Mouse (Mus musculus) hindbrain, embryonic 13.5 days (tissue): ENCODE results near the gene Atad2b. TPM values are rescaled to one million over a fixed set of nuclear protein-coding genes. Genes with fewer than 3 reads are reported as not detected.
"Not testable (repeated sequence)": the region's sequence is repeated elsewhere in the genome, so short reads cannot be mapped to it uniquely, and the experiment has no call there.

Experiments used
- ATAC-seq: fragments of 200-750 bp; cut with Nextera tagmentation; 2 replicates; pipeline ENCODE4 v1.8.0; 2017; ENCODE audit warnings: moderate TSS enrichment; ENCODE audit not compliant: low FRiP score
- H3K27ac ChIP-seq: fragments of 300-500 bp; sonication (generic); 2 replicates; pipeline ENCODE4 v1.5.1; 2015; ENCODE audit warnings: inconsistent platforms, mild to moderate bottlenecking, moderate library complexity
- H3K27me3 ChIP-seq: fragments of 300-500 bp; sonication (generic); 2 replicates; pipeline ENCODE4 v1.6.1; 2015; ENCODE audit warnings: mild to moderate bottlenecking, inconsistent platforms
- H3K36me3 ChIP-seq: fragments of 300-500 bp; sonication (generic); 2 replicates; pipeline ENCODE4 v1.6.1; 2015; ENCODE audit warnings: mild to moderate bottlenecking, inconsistent platforms
- H3K4me1 ChIP-seq: fragments of 300-500 bp; sonication (generic); replicated peaks from 2 replicates; pipeline ENCODE4 v1.6.1; 2015; ENCODE audit warnings: inconsistent platforms
- H3K4me2 ChIP-seq: fragments of 300-500 bp; sonication (generic); 2 replicates; pipeline ENCODE4 v1.6.1; 2015; ENCODE audit warnings: inconsistent platforms, mild to moderate bottlenecking, moderate library complexity
- H3K4me3 ChIP-seq: fragments of 300-500 bp; sonication (generic); 2 replicates; pipeline ENCODE4 v1.5.1; 2015; ENCODE audit warnings: mild to moderate bottlenecking, inconsistent platforms
- H3K9ac ChIP-seq: fragments of 300-500 bp; sonication (generic); 2 replicates; pipeline ENCODE4 v1.6.1; 2015; ENCODE audit warnings: mild to moderate bottlenecking, inconsistent platforms
- H3K9me3 ChIP-seq: fragments of 300-500 bp; sonication (generic); 2 replicates; pipeline ENCODE4 v1.6.1; 2016; ENCODE audit warnings: inconsistent platforms
- WGBS: fragments of 180-500 bp; shearing (Covaris S2); methylation state at CpG from one replicate; pipeline ENCODE4 v1.1.7; 2015; 5-methylcytosine and 5-hydroxymethylcytosine counted together
- polyA plus RNA-seq: library from polyadenylated mRNA; unstranded; fragments of >200 nt; fragmentation: Nextera tagmentation; extraction: Ambion mirVana; gene quantifications from 2 replicates; pipeline ENCODE4 v1.2.1, GENCODE M21; 2015

Gene Atad2b
- polyA plus RNA-seq, 1 experiment from 2014 or later, result 14.8 TPM

DNA sequence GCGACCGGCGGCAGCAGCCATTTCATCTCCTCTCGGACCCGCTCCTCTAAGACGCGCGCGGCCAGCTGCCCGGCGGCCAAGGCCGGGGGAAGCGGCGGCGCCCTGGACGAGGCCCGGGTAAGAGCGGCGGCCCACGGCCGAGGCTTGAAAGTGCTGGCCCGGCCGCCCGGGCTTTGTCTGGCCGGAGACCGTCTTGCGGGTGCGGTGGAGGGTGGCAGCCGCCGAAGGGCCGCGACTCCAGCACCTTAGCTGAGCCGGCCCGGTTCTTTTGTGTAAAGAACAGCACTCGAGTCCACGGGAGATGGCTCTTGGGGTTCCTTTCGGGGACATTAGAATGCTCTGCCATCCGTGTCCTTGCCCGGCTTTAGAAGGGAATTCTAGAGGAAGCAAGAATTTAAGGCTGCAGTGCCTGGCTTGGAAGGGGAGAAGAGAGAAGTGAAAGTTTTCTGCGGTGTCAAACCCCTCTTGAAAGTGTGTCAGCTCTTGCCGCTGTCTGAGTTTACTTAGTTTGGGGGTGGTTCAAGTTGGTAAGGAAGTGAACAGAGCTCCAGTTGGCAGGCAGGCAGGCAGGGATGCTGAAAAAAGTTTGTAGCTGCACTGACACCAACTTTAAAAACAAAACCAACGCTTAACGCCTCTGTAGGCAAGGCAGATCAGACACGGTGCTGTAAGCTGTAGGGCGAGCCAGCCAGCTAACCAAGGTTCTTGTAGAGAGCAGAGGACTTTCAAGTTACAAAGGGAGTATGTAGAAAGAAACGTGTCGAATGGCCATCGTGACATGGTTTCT is 845 bp downstream of the Atad2b start:
- no peaks in the 10 kb centered on the region for H3K9me3 ChIP-seq
- H3K27ac ChIP-seq, result peak overlapping the region; percentile 99
- no peaks in the 10 kb centered on the region for H3K27me3 ChIP-seq
- H3K9ac ChIP-seq, result peak overlapping the region; percentile 98
- WGBS, result under 1% methylated on average over 48 of the region's 48 CpGs
- peak overlapping the region; percentile 95 for H3K4me3 ChIP-seq
- peaks cover 17% of the 10 kb centered on the region for H3K4me1 ChIP-seq
- peak overlapping the region; percentile 83 for H3K4me2 ChIP-seq
- no peaks in the 10 kb centered on the region for H3K36me3 ChIP-seq
- ATAC-seq, result peak; percentile 72

DNA sequence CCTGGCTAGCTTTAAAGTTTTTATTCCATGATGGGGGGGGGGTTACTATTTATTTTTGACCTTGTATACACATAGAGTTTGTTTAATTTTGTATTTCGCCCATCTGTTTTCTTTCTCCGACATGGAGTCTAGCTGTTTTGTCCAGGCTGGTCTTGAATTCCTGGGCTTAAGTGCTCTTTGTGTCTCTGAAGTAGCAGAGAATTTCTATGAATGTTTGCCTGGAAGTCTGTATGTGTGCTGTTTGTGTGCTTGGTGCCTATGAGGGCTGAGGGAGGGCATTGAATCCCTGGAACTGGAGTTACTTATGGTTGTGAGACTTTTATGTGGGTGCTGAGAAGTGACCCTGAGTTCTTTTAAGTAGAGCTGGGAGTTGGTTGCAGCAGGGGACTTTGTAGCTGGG is 11.0 kb downstream of the Atad2b start:
- Histone ChIP-seq H3K27ac (no peak overlapping the region), H3K27me3 (no peaks in the 10 kb centered on the region), H3K4me2 (no peak overlapping the region), H3K9ac (no peak overlapping the region), H3K4me3 (no peak overlapping the region), H3K36me3 (no peaks in the 10 kb centered on the region), H3K9me3 (no peaks in the 10 kb centered on the region), H3K4me1 (no peaks in the 10 kb centered on the region)
- WGBS, result 88% methylated on average over 2 of the region's 2 CpGs
- no peak for ATAC-seq

DNA sequence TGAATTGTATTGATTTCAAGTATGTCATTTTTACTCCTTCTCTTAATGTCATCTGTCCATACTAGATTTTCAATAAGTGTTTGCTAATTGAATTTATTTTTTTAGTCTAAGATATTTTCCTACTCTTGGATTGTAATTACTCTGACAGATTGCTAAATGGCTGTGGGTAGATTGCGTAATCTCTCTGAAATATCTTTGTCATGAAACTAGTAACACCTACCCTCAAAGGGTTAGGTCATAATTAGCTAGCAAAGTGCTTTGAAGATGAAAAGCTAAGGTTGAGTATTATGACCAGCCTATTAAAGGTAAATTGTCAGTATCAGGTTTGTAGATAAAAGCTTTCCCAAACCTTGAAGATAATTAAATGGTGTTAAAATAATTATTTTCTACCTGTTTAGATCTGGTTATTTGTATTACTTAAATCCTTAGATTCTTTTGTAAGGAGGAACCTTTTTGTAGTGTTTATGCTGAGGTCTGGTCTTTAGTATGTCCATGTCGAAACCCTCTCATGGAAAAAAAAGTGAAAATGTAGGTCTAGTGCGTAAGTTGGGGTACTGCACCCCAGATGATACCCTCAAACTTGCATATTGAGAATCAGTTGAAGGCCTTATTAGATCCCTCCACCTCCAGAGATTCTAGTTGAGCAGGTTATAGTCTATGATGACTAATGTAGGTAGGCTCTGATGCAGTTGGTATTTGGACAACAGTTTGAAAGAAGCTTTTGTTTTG is 13.8 kb downstream of the Atad2b start:
- H3K9me3 ChIP-seq, result no peaks in the 10 kb centered on the region
- no peaks in the 10 kb centered on the region for H3K4me1 ChIP-seq
- no peak overlapping the region for H3K9ac ChIP-seq
- H3K27me3 ChIP-seq, result no peaks in the 10 kb centered on the region
- H3K4me2 ChIP-seq, result no peak overlapping the region
- no peak overlapping the region for H3K4me3 ChIP-seq
- no peak overlapping the region for H3K27ac ChIP-seq
- no peaks in the 10 kb centered on the region for H3K36me3 ChIP-seq
- no peak for ATAC-seq
- 94% methylated on average over 3 of the region's 3 CpGs for WGBS

DNA sequence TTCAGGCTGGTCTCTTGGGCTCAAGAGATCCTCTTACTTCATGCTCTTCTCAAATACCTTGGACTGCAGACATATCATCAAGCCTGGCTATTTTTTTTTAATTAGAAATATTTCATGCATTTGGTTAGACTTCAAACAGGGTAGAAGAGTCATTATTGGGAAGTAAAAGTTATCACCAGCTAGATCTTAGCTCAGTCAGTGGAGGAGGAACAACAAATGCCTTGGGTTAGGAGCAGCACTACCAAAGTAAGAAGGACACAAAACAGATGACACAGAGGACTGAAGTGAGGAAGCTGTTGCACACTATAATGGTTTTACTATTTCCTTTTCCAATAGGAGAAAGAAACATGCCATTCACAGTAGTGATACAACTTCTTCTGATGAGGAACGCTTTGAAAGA is 35.1 kb downstream of the Atad2b start:
- no peaks in the 10 kb centered on the region for H3K9me3 ChIP-seq
- 100% methylated on average over 1 of the region's 1 CpGs for WGBS

DNA sequence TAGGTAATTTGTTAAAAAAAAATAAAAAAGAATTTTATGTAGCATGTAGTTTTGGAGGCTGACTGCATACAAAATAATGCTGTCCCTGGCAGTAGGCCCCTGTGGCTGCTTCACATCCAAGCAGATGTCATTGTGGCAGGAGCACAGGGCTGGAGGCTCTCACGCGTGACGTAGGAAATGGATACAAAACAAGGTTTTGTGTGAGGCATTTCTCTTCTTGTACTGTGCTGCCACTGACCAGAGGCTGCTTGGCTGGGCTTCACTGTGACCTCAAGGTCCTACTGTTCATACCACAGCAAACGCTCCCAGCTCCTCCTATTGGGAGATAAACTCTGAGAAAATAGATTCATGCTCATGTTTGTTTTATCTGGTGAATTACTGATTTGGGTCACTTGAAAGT is 36.0 kb downstream of the Atad2b start:
- WGBS, result 88% methylated on average over 4 of the region's 4 CpGs

More for the DNA sequence above, 35.1 kb downstream of the Atad2b start:
- H3K27ac ChIP-seq, result no peak overlapping the region
- peaks cover 60% of the 10 kb centered on the region for H3K36me3 ChIP-seq
- H3K4me2 ChIP-seq, result no peak overlapping the region
- H3K4me1 ChIP-seq, result no peaks in the 10 kb centered on the region
- no peaks in the 10 kb centered on the region for H3K27me3 ChIP-seq
- H3K9ac ChIP-seq, result no peak overlapping the region
- H3K4me3 ChIP-seq, result no peak overlapping the region
- no peak for ATAC-seq

DNA sequence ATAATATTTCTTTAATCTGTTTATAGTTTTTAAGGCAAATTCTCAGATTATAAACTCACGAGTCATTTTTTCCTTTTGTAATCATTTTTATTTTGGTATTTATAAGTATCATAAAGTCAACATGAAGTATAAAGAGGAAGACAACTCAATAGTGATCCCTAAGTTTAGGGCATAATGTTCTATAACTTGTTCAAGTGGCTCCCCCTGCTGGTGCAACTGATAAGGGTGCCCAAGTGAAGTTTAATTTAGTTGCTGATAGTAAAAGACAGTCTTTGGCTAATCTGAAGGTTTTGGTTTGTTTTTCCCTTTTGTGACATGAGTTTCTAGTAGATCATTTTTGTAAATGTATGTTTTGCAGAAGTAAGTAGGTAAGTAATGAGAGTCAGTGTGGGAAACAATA is 55.8 kb downstream of the Atad2b start:
- Histone ChIP-seq H3K4me2 (no peak overlapping the region), H3K4me3 (no peak overlapping the region), H3K27me3 (no peaks in the 10 kb centered on the region), H3K9me3 (no peaks in the 10 kb centered on the region), H3K9ac (no peak overlapping the region), H3K36me3 (peaks cover 43% of the 10 kb centered on the region), H3K4me1 (no peaks in the 10 kb centered on the region), H3K27ac (no peak overlapping the region)
- no peak for ATAC-seq
- 44% methylated on average over 1 of the region's 1 CpGs for WGBS

More for the DNA sequence above, 36.0 kb downstream of the Atad2b start:
- Histone ChIP-seq H3K27ac (no peak overlapping the region), H3K27me3 (no peaks in the 10 kb centered on the region), H3K4me1 (no peaks in the 10 kb centered on the region), H3K36me3 (peaks cover 59% of the 10 kb centered on the region), H3K9me3 (no peaks in the 10 kb centered on the region), H3K9ac (no peak overlapping the region), H3K4me2 (no peak overlapping the region), H3K4me3 (no peak overlapping the region)
- no peak for ATAC-seq

DNA sequence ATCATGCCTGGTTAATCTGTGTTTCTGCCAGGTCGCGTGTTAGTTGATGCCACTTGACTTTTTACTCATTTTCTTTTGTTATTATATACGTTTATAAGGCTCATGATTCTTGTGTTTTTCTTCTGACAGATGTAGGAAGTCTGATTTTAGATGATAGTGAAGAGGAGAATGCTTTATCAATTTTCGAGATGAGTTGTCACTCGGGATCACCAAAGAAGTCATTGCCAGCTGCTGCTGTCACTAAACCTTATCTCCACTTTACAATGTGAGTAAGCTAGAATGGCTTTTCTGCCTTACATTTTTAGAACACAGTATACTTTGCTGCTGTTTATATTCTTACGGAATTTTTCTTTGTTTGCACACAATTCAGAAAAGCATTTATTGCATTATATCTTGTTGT is 61.2 kb downstream of the Atad2b start:
- no peak for ATAC-seq
- Histone ChIP-seq H3K9me3 (no peaks in the 10 kb centered on the region), H3K4me1 (no peaks in the 10 kb centered on the region), H3K27ac (no peak overlapping the region), H3K36me3 (peaks cover 49% of the 10 kb centered on the region), H3K4me3 (no peak overlapping the region), H3K27me3 (no peaks in the 10 kb centered on the region), H3K4me2 (no peak overlapping the region), H3K9ac (no peak overlapping the region)
- WGBS, result 94% methylated on average over 6 of the region's 6 CpGs

DNA sequence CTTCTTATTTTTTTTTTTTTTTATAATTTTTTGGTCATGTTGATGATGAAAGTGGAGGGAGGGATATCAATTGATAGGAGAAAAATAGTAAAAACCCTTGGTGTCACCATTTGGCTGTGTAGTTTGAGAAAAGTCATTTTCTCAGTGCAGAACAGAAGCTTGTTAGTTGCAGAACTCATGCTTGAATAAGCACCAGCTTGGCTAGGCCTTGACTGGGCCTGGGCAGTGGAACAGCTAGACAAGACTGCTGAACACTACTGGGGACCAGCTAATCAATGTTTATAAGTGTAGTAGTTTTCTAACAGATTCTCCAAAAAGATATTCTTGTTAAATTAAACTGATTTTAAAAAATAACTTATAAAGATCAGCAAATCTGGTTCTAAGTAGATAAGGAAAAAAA is 79.8 kb downstream of the Atad2b start:
- no peak for ATAC-seq
- Histone ChIP-seq H3K4me2 (no peak overlapping the region), H3K9me3 (no peaks in the 10 kb centered on the region), H3K9ac (no peak overlapping the region), H3K4me1 (no peaks in the 10 kb centered on the region), H3K27ac (no peak overlapping the region), H3K36me3 (no peaks in the 10 kb centered on the region), H3K4me3 (no peak overlapping the region), H3K27me3 (no peaks in the 10 kb centered on the region)

DNA sequence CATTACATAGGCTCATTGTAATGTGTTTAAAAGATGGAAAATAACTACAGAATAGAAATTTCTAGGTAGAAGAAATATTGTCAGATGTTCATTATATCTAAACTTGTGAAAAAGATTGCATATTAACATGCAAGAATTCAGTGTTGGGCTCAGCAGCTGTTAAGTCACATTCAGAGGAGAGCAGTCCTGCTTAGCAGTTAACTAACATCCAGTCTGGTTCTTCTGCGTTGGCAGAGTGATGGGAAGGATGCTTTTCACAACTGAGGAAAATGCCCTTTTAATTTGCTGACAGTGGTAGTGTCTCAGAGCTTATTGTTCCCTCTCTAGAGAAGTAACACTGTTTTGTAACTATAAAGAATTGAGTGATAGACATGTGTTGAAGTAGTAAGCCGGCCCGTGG is 88.2 kb downstream of the Atad2b start:
- Histone ChIP-seq H3K4me2 (no peak overlapping the region), H3K9me3 (no peaks in the 10 kb centered on the region), H3K4me1 (no peaks in the 10 kb centered on the region; the same call in 1 of the 2 replicates), H3K27me3 (no peaks in the 10 kb centered on the region), H3K4me3 (no peak overlapping the region), H3K9ac (no peak overlapping the region), H3K36me3 (peaks cover 18% of the 10 kb centered on the region), H3K27ac (no peak overlapping the region)
- 55% methylated on average over 3 of the region's 3 CpGs for WGBS
- ATAC-seq, result no peak

DNA sequence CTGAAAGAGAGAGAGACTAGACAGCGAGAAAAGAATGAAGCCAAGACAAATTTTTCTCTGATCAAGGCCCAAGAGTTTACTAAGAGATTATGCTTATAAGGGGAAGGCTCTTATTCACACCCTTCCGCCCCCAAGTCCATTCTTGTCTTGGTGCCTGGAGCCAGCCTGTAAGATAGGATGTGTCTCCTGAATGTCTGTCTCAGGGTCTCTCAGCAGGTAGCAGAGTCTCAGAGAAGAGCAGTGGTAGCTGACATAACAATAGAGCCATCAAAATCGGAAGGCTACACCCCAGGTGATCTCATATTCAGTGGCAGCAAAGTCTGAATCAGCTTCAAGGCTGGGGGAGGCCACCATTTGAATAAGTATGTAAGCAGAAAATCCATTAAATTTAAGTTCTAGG is 88.6 kb downstream of the Atad2b start:
- not testable (repeated sequence) for H3K27me3 ChIP-seq, H3K4me2 ChIP-seq, H3K4me3 ChIP-seq, H3K9me3 ChIP-seq, H3K4me1 ChIP-seq, H3K9ac ChIP-seq, ATAC-seq, H3K27ac ChIP-seq
- peaks cover 20% of the 10 kb centered on the region for H3K36me3 ChIP-seq
- WGBS, result 55% methylated on average over 3 of the region's 3 CpGs

DNA sequence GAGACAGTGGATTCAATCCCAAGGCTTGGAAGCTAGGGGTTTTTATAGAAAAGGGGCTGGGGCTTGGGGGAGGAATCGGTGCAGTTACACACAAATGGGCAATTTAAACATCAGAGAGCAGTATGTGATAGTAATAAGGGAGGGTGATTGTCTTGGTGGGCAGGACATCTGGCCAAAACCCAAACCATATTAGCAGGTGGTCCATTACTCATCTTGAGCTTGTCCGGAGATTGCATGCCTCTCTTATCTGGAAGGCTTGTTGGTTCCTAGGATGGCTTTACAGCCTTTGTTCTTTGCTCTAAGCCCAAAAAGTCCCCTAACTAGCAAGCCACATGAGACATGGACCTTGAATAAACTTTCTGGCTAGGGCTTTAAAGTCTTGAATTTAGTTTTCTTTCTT is 91.5 kb downstream of the Atad2b start:
- WGBS, result 85% methylated on average over 2 of the region's 2 CpGs
- ATAC-seq, result not testable (repeated sequence)
- peaks cover 23% of the 10 kb centered on the region for H3K36me3 ChIP-seq

DNA sequence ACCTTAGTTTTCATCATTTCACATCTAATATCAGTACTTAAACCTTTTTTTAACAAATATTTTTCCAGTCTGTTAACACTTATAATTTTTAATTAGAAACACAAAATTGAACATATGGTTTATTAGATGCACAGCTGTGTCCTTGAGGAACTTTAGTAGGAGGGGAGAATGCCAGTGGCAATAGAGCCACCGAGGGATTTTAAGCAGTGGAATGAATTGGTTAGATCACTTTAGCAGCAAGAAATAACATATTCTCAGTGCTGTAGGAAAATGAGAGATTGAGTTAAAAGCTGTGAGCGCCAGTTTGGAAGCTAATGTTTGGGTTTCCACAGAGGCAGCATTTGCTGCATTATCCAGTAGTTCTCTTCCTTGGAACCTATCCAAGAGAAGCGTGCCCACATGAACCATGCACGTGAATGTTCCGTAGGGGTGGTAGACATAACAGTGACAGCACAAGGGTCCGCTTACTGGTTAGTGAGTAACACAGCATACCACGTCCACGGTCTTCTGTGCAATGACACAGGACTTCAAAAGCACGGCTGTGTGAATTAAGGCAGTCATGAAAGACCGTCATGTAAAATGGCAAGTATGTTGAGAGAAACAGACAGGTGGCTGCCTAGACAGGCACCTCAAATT is 108.2 kb downstream of the Atad2b start:
- peak overlapping the region; percentile 60 for H3K27ac ChIP-seq
- no peak overlapping the region for H3K9ac ChIP-seq
- no peaks in the 10 kb centered on the region for H3K9me3 ChIP-seq
- H3K36me3 ChIP-seq, result peaks cover 19% of the 10 kb centered on the region
- no peak overlapping the region for H3K4me2 ChIP-seq
- 82% methylated on average over 10 of the region's 10 CpGs for WGBS
- H3K27me3 ChIP-seq, result no peaks in the 10 kb centered on the region
- ATAC-seq, result 0 out of 2 replicates have a peak, but pooled peaks have one; percentile 59
- H3K4me1 ChIP-seq, result 0 out of 2 replicates have a peak, but pooled peaks cover 3% of the 10 kb centered on the region
- no peak overlapping the region for H3K4me3 ChIP-seq

More for the DNA sequence above, 91.5 kb downstream of the Atad2b start:
- H3K4me2 ChIP-seq, H3K4me3 ChIP-seq, H3K27ac ChIP-seq, H3K4me1 ChIP-seq, H3K27me3 ChIP-seq, H3K9ac ChIP-seq, H3K9me3 ChIP-seq: not testable (repeated sequence)
